Comparison of ENCODE assay signal across 12 mouse cellular contexts in genomic region chr17:21617352-21617751, GRCm38 (mm10). TPM values are rescaled to one million over a fixed set of nuclear protein-coding genes. Genes with fewer than 3 reads are reported as not detected.
A peak's percentile ranks its signal among the peaks of the same experiment; 100 is the strongest.
DNase-seq lines count a peak whose midpoint lies in the region; ATAC-seq and TF ChIP-seq lines count a peak whose summit lies in the region.
"Had no signal": no experiment of that assay in that cellular context is flagged by ENCODE, and none has a peak within 500 bp of the region (broad histone marks: within the 10 kb centered on the region; RNA-seq: fewer than 3 reads in every experiment).

No protein-coding gene starts in this region.

- H3K36me3 ChIP-seq in heart, embryonic 10.5 days, result no peaks in the 10 kb centered on the region
- no peaks in the 10 kb centered on the region for H3K36me3 ChIP-seq in midbrain, embryonic 11.5 days (ENCODE audit: control insufficient read depth, insufficient read depth, low read length)
- H3K36me3 ChIP-seq in midbrain, embryonic 13.5 days, result no peaks in the 10 kb centered on the region
- no peaks in the 10 kb centered on the region for H3K36me3 ChIP-seq in limb, embryonic 13.5 days

- intact Hi-C loops in heart, postnatal 10 days (cut with DNase I), result no loop called here

- no peak for TF ChIP-seq CTCF in cerebellum, adult 2 months (IDR thresholded peaks at IDR 0.05; ENCODE audit: borderline replicate concordance, insufficient read depth, low read depth, low read length)

- H3K27me3 ChIP-seq in heart, embryonic 10.5 days (ENCODE audit: insufficient read depth, poor library complexity, severe bottlenecking), result no peaks in the 10 kb centered on the region
- no peaks in the 10 kb centered on the region for H3K27me3 ChIP-seq in midbrain, embryonic 11.5 days (ENCODE audit: control insufficient read depth, insufficient read depth, low read length)
- no peaks in the 10 kb centered on the region for H3K27me3 ChIP-seq in midbrain, embryonic 13.5 days
- no peaks in the 10 kb centered on the region for H3K27me3 ChIP-seq in limb, embryonic 13.5 days
- no peaks in the 10 kb centered on the region for H3K27me3 ChIP-seq in cerebellum, adult 2 months (ENCODE audit: control insufficient read depth, insufficient read depth, low read length)

- H3K9ac ChIP-seq in midbrain, embryonic 11.5 days (ENCODE audit: low read length), result no peak overlapping the region
- no peak overlapping the region for H3K9ac ChIP-seq in midbrain, embryonic 13.5 days (replicated peaks)
- H3K9ac ChIP-seq in limb, embryonic 13.5 days, result no peak overlapping the region

- H3K4me2 ChIP-seq in midbrain, embryonic 11.5 days, result no peak overlapping the region
- no peak overlapping the region for H3K4me2 ChIP-seq in midbrain, embryonic 13.5 days (replicated peaks)
- peak overlapping the region; percentile 27 for H3K4me2 ChIP-seq in limb, embryonic 13.5 days (replicated peaks)

- WGBS in heart, embryonic 10.5 days, result 8% methylated on average over 9 of the region's 9 CpGs
- WGBS in midbrain, embryonic 11.5 days, result 10% methylated on average over 9 of the region's 9 CpGs
- WGBS in midbrain, embryonic 13.5 days, result 16% methylated on average over 9 of the region's 9 CpGs
- 4% methylated on average over 9 of the region's 9 CpGs for WGBS in limb, embryonic 13.5 days
- 9% methylated on average over 9 of the region's 9 CpGs for WGBS in cerebellum, adult 2 months

- TF ChIP-seq POLR2A in cerebellum, adult 2 months (IDR thresholded peaks at IDR 0.05; ENCODE audit: borderline replicate concordance, insufficient read depth, low read length), result no peak

- no peaks in the 10 kb centered on the region for H3K4me1 ChIP-seq in heart, embryonic 10.5 days
- H3K4me1 ChIP-seq in midbrain, embryonic 11.5 days (ENCODE audit: control insufficient read depth, insufficient read depth, low read length), result no peaks in the 10 kb centered on the region
- no peaks in the 10 kb centered on the region for H3K4me1 ChIP-seq in midbrain, embryonic 13.5 days (replicated peaks)
- H3K4me1 ChIP-seq in limb, embryonic 13.5 days, result no peaks in the 10 kb centered on the region
- no peaks in the 10 kb centered on the region for H3K4me1 ChIP-seq in cerebellum, adult 2 months (ENCODE audit: control insufficient read depth, insufficient read depth, low read length)

- ATAC-seq in midbrain, embryonic 11.5 days (ENCODE audit: low FRiP score), result 0 out of 2 replicates have a peak, but pooled peaks have one; percentile 16
- no peak for ATAC-seq in midbrain, embryonic 13.5 days
- ATAC-seq in limb, embryonic 13.5 days (ENCODE audit: low FRiP score, low read depth), result no peak

- no peak for DNase-seq in heart, embryonic 10.5 days (ENCODE audit: low spot score)
- no peak for DNase-seq in heart, postnatal 10 days
- no peak for DNase-seq in midbrain, embryonic 11.5 days (ENCODE audit: low spot score, missing footprints)
- peak; percentile 20 to 43 for DNase-seq in thymus, postnatal 36 days
- DNase-seq in urinary bladder, postnatal 14 days (ENCODE audit: low spot score), result no peak
- DNase-seq in cerebellum, adult 2 months, result no peak
- DNase-seq: gastrocnemius, postnatal 25 days had no signal

- no peak overlapping the region for H3K27ac ChIP-seq in heart, embryonic 10.5 days
- H3K27ac ChIP-seq in midbrain, embryonic 11.5 days (ENCODE audit: low read depth, low read length), result no peak overlapping the region
- H3K27ac ChIP-seq in midbrain, embryonic 13.5 days, result no peak overlapping the region
- no peak overlapping the region for H3K27ac ChIP-seq in limb, embryonic 13.5 days
- no peak overlapping the region for H3K27ac ChIP-seq in cerebellum, adult 2 months (ENCODE audit: insufficient read depth, low read length)
- H3K27ac ChIP-seq: kidney, postnatal 0 days had no signal

- peak overlapping the region; percentile 42 for H3K4me3 ChIP-seq in heart, embryonic 10.5 days
- no peak overlapping the region for H3K4me3 ChIP-seq in midbrain, embryonic 11.5 days (ENCODE audit: low read depth, low read length)
- H3K4me3 ChIP-seq in midbrain, embryonic 13.5 days (replicated peaks), result no peak overlapping the region
- no peak overlapping the region for H3K4me3 ChIP-seq in limb, embryonic 13.5 days
- H3K4me3 ChIP-seq in cerebellum, adult 2 months (replicated peaks; ENCODE audit: insufficient read depth, low read depth, low read length), result no peak overlapping the region
- H3K4me3 ChIP-seq: erythroblast, embryonic 14.5 days; myocyte had no signal

- 0 out of 2 replicates have a peak, but pooled peaks cover 6% of the 10 kb centered on the region for H3K9me3 ChIP-seq in heart, embryonic 10.5 days
- no peaks in the 10 kb centered on the region for H3K9me3 ChIP-seq in midbrain, embryonic 11.5 days (ENCODE audit: control insufficient read depth, low read length)
- no peaks in the 10 kb centered on the region for H3K9me3 ChIP-seq in midbrain, embryonic 13.5 days
- no peaks in the 10 kb centered on the region for H3K9me3 ChIP-seq in limb, embryonic 13.5 days

RNA-seq across cellular contexts. Expression of gene Zfp983, which starts 33.1 kb away (rescaled TPM):
- 2.7 and 2.9 TPM in 2 replicates for polyA plus RNA-seq in heart, embryonic 10.5 days (2016; fragmentation: Nextera tagmentation; extraction: Ambion mirVana)
- 1 to 10 TPM; 2.7 to 3.5 TPM for total RNA-seq in heart, postnatal 10 days (2021)
- polyA plus RNA-seq in midbrain, embryonic 11.5 days (2014; fragmentation: Nextera tagmentation; extraction: Ambion mirVana), result 8.5 and 9.5 TPM in 2 replicates
- polyA plus RNA-seq in midbrain, embryonic 13.5 days (2015; fragmentation: Nextera tagmentation; extraction: Ambion mirVana), result 11.9 TPM in 2 replicates
- polyA plus RNA-seq in limb, embryonic 13.5 days (2015; fragmentation: Nextera tagmentation; extraction: Ambion mirVana), result 5.7 and 6.3 TPM in 2 replicates
- polyA plus RNA-seq in cerebellum, adult 2 months (2012; rRNA removed), result 6.5 and 7.3 TPM in 2 replicates

RNA-seq across cellular contexts. Expression of gene Zfp948, which starts 50.5 kb away (rescaled TPM):
- polyA plus RNA-seq in heart, embryonic 10.5 days (2016; fragmentation: Nextera tagmentation; extraction: Ambion mirVana), result 15.6 and 19.0 TPM in 2 replicates
- 1 to 10 TPM; 6.8 to 7.1 TPM for total RNA-seq in heart, postnatal 10 days (2021)
- polyA plus RNA-seq in midbrain, embryonic 11.5 days (2014; fragmentation: Nextera tagmentation; extraction: Ambion mirVana), result 19.5 and 21.3 TPM in 2 replicates
- polyA plus RNA-seq in midbrain, embryonic 13.5 days (2015; fragmentation: Nextera tagmentation; extraction: Ambion mirVana), result 15.1 and 17.9 TPM in 2 replicates
- 16.9 and 17.9 TPM in 2 replicates for polyA plus RNA-seq in limb, embryonic 13.5 days (2015; fragmentation: Nextera tagmentation; extraction: Ambion mirVana)
- 8.9 and 9.0 TPM in 2 replicates for polyA plus RNA-seq in cerebellum, adult 2 months (2012; rRNA removed)

Comparison
In these comparisons a context has a peak if more than half of its experiments do, and no peak if none do; other contexts are left out.
1. DNase-seq: peak in thymus, postnatal 36 days (2 of 2); none in heart, embryonic 10.5 days (single experiment), heart, postnatal 10 days (0 of 2), midbrain, embryonic 11.5 days (single experiment), urinary bladder, postnatal 14 days (single experiment) and cerebellum, adult 2 months (0 of 2).